Mouse (Mus musculus): ENCODE data around the gene Kmt5b. TPM values are rescaled to one million over a fixed set of nuclear protein-coding genes. Genes with fewer than 3 reads are reported as not detected.

Gene Kmt5b
- 10 to 100 TPM; 25.0 to 32.4 TPM for polyA plus RNA-seq (2017; shearing (Covaris generic))

DNA sequence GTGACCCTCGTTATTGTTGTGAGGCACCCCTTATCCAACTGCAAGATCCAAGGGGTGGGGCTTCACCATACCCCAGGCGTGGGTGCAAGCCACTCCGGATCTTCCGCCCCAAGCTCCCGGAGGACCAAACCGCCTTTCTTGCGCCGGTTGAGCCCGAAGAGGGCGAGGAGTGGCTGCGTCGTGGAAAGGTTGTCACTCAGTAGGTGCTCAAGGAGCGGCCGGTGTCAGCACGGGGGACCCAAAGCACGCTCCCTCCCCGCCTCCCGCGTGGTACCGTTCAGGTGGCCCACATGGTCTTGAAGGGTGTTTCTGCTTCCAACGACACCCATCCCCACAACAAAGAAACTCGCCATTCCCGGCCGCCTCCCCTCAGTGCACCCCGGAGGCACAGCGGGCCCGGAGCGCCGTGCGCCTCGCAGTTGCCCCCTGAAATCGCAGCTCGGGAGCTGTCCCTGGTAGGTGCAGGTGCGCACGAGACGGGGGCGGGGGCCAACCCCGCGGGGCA lies at the start of gene Kmt5b:
TSS of gene Kmt5b (plus strand) at position 146 of the 505 bp plus-strand sequence.
- no peak for ATAC-seq

DNA sequence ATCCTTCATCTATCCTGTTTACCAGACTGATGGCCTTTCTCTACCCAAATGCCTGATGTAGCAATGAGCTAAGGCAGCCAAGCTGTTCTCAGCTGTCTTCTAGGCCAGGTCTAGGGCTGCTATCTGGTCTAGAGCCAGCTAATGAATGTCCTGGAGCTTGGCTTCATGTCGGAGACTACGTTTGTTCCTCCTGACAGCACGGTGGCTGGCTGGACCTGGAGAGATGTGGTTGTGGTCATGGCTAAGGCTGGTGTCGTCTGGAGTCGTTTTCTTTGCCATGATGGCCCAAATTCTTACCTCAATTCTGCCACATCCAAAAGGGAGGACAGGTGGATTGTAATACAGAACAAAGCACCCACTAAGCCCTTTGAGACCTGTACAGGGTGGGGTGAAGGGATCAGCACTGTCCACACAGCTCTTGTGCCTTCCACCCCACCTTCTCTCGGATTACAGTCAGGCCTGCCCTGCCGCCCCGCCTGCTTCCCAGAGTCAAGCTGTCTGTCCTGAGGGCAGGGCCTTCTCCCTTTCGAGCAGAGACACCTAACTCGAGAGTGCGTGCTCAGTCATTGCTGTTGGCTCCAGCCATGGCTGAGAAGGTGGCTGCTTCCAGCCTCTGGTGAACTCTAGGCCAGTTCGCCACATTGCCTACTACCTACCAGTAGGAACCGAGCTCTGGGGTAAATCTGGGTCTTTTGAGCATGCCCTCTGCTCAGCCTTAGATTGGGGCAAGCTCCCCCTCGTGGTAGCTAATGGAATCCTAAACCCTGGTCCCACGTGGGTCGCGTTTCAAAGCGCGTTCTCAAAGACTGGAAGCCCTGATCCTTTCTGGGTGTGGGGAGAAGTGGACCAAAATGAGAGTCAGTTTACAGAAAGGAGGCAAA lies 48.5 kb upstream of the Kmt5b start:
- peak; percentile 82 for ATAC-seq

DNA sequence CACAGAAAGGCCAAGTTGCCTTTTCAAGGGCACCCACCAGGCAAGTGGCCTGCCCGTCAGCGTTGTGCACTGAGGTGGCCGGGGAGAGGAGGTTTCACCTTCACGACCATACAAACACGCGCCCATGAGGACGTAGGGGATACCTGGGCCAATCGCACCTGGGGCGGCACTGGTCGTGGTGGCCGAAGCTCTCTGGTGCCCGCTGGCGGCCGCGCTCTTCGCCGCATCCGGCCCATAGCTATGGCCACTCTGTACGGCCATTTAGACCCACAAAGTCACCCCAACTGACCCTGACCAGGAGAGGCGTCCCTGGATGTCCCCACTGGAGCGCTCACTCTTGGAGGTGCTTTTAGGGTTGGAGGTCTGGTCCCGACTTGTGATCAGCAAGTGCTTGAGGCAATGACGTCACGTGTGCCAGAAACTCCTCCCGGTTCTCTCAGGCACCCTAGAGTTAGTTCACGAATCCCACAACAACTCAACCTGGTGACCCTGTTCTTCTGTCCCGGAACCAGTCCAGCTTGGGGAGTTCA lies 47.8 kb upstream of the Kmt5b start:
- ATAC-seq, result peak; percentile 36

DNA sequence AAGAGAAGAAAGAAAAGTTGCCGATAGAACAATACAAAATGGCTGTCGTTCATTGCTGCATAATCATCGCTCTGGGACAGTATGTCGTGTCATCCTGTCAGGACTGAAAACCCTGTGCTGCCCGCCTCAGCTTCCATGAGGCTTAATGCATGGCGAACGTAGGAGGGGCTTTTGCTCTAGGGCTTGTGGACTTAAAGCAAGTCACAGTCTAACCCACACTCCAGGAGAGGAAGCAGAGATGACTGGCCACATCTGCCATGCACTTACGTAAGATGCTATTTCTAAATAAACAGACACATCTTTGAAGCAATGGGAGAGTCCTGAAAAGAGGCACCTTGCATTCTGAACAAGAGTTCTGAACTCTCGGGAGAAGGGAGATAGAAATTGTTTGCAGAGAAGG lies 44.1 kb upstream of the Kmt5b start:
- ATAC-seq, result no peak

DNA sequence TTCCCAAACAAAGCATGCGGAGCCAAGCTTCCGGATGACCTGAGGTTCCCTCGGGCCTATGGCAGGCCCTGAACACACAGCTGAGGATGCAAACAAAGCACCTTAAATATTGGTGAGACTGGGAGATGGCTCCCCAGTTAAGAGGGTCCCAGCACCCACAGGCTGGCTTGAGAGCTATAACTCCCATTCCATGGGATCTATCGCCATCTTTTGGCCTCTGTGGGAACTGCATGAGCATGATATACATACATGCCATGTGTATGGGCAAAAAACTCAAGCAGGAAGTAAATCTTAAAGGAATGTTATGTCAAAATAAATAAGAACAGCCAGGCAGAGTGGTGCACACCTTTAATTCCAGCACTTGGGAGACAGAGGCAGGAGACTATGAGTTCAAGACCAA lies 43.3 kb upstream of the Kmt5b start:
- ATAC-seq, result no peak

DNA sequence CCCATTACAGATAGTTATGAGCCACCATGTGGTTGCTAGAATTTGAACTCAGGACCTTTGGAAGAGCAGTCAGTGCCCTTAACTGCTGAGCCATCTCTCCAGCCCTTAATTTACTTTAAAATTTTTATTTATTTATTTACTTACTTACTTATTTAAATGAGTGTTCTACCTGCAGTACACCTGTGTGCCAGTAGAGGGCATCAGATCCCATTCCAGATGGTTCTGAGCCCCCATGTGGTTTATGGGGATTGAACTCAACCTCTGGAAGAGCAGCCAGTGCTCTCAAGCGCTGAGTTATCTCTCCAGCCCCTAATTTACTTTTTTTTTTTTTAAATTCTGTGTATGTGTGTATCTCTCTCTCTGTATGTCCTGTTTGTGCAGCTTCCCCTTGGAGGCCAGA lies 42.4 kb upstream of the Kmt5b start:
- ATAC-seq, result no peak

DNA sequence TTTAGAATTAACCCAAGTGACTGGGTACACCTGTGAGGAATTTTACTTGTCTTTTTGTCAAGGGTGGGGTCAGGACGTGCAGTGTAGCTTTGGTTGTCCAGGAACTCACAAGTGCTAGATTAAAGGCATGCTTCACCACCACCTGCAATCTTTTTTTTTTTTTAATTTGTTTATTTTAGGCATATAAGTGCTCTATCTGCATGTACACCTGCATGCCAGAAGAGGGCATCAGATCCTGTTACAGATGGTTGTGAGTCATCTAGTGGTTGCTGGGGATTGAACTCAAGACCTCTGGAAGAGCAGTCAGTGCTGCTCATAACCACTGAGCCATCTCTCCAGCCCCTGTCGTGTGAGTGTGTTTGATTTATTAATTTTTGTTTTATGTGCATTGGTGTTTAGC lies 38.3 kb upstream of the Kmt5b start:
- ATAC-seq, result no peak

DNA sequence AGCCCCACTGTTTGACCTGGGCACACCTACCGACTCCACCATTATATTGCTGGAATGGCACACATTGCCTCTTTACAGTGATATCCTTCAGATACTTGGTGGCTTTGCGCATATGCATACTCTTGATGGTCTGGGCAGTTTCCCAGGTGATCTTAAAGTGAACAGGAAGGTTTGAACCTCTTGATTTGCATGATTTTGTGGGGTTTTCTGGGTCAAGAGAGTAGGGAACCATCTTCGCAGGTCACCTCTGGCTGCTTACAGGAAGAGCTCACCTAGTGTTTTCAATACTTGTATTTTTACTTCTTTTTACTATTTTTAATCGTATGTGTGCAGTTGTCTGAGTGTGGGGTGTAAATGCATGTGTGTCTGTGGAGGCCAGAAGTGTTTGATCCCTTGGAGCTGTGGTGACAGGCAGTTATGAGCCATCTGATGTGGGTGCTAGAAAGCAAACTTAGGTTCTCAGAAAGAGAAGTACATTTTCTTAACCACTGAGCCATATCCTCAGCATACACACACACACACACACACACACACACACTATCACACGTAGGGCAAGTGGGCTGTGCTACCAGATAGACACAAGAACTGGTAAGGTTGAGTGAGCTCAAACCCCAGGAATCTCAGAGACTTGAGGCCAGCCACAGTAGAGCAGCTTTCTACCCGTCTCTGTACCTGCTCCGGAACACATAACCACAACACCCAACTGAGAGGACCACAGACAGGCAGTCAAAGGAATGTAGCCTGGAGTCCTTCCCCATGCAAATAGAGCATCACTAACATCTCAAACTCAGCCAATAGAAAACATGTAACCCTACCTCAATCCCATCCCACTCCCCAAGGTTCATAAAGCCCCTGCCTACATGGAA lies 36.2 kb upstream of the Kmt5b start:
- ATAC-seq, result no peak

DNA sequence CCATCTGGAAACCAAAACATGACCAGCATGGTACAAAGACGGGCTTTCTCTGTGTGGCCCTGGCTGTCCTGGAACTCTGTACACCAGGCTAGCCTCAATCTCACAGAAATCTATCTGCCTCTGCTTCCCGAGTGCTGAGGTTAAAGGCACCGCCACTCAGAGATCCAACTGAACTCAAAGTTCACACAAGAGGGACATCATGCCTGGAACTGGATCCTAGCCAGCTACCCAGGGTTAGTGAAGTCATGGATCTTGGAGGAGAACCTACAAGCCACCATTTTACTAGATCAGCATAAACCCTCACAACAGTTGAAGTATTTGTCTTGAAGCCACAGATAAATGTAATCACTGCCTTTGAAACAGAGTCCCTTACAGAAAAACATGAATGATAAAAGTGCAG lies 31.2 kb upstream of the Kmt5b start:
- ATAC-seq, result no peak

DNA sequence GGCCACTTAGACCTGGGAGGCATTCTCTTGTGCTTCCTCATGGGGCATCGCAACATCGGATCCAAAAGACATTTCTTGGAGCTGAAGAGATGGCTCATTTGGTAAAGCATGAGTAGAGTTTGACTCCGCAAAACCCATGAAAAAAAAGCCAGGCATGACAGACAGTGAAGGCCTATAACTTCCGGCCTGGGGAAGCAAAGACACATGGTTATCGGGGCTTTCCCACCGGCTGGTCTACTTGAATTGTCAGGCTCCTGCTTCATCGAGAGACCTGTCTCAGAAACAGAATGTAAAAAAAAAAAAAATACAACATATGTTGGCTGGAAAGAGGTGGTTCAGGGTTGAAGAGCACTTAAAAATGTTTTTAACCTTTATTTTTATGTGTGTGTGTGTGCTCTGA lies 27.6 kb upstream of the Kmt5b start:
- no peak for ATAC-seq

DNA sequence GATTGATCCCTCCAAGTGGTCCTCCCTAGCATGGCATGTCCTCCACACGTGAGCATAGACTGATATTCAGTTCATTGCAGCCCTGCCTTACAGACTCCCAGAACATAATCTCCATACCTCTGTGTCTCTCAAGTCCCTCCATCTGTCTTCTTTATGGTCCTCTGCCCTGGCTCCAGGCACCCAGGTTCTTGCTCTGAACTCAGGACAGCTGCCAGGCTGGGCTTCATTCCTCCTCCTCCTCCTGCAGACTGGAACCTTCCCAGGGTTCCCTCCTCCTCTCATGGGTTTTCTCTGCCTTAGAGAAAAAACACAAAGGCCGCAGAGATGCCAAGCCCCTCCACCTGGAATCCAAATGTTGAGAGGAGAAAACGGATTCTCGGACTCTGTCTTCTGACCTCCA lies 24.5 kb upstream of the Kmt5b start:
- ATAC-seq, result no peak

DNA sequence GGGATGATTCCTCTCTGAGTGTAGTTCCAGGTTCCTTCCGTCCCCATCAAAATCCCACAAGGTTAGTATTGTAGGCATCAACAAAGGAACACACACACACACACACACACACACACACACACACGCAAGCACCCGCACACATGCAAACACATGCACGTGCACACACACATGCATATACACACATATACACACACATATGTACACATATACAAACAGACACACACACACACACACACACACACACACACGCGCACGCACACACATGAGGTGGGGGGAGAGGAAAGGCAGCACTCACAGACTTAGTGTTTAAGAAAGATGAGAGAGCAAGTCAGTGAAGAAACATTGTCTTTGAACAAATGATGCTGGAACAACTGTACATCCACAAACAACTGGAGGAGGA lies 23.9 kb upstream of the Kmt5b start:
- no peak for ATAC-seq

DNA sequence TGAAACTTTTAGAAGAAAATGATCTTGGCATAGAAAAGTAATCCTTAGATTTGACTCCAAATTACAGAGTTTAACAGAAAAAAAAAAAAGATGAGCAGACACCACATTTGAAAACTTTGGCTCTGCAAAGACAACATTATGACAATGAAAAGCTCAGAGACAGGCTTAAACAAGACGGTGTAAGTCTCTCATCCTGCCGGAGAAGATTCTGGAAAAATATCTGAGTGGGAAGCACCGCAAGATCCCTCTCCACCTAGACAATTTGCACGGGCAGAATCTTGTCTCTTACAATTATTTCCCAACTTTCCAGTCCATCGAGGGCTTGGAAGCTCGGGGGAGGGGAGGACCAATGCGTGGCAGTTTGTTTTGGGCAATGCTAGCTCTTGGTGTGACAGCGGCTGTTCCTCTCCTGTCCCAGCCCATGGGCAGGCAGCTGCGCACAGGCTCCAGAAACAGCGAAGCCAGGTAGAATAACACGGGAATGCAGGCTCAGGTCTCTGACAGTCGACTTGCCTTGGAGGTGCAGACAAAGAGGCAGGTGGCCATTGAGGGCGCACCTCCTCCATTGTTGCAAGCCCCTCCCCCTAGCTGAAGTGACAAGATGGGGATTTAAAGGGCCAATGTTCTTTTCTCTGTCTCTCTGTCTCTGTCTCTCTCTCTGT lies 23.2 kb upstream of the Kmt5b start:
- ATAC-seq, result no peak

DNA sequence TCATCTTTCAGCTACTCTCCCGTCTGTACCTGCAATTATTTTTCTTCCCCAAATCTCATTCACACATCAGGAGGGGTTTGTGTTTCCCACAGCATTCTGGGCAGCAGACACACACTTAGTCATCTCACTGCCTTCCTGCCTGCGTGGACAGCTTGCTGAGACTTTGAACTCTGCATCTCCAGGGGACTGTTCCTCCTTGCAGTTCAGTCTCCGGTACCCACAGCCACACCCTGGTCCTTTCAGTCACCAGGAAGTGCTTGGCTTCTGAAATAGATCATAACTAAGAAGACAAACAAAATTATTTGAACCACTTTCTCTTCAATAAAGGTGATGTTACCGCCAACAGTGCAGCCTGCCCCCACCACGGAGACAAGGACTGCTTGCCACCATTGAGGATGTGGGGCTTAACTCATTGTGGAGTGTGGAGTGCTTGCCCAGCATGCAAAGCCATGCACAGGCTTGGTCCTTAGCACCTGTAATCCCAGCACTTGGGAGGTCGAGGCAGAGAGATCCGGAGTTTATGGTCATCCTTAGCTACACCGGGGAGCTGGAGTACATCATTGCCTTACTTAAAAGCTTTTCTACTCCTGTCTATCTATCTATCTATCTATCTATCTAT lies 14.5 kb upstream of the Kmt5b start:
- ATAC-seq, result no peak

DNA sequence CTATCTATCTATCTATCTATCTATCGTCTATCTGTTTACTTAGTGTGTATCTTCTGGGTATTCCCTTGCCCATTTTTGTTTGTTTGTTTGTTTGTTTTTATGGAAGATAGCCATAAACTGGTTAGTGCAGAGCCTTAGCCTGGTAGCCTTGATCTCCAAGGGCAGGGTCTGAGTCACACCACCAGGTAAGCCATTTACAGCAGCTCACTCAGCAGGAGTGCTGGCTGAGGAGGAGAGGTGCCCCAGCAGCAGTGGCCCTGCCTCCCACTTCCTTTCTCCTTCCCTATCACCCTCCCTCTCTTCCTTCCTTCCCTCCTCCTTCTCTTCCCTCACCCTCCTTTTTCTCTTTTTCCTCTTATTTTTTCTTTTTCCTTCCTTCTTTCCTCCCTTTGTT lies 14.0 kb upstream of the Kmt5b start:
- ATAC-seq, result no peak

DNA sequence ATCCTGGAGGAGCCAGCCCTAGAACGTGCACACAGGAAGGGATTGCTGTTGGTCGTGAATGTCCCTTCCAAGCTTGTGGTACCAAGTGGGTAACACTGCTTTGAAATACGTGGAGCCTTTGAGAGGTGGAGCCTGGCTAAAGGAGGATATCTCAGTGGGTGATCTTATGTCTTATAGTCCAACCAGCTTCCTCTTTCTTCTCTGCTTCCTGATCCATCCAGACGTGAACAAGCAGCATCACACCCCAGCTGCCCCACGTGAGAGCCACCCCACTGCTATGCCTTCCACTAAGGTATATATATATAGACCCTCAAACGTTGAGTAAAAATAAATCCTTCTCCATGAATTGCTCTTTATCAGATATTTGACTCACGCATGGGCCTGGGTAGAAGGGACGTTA lies 13.5 kb upstream of the Kmt5b start:
- ATAC-seq, result no peak

DNA sequence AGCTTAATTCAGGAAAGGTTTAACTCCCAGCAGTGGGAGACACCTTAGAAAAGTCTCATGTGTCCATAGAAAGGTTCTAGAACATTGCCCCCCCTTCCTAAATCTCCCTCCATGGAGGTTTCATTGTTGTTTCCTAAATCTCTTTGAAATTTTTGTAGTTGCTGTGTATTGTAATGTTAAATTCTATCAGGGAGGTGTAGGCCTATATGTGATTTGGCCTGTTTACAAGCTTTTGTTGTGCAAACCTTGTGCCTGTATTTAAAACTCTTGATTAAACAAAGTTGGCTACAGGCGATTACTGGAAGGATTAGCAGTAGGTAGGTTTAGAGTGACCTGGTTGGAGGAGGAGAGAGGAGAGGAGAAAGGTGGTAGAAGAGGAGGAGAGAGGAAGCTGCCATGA lies 9.4 kb upstream of the Kmt5b start:
- no peak for ATAC-seq

DNA sequence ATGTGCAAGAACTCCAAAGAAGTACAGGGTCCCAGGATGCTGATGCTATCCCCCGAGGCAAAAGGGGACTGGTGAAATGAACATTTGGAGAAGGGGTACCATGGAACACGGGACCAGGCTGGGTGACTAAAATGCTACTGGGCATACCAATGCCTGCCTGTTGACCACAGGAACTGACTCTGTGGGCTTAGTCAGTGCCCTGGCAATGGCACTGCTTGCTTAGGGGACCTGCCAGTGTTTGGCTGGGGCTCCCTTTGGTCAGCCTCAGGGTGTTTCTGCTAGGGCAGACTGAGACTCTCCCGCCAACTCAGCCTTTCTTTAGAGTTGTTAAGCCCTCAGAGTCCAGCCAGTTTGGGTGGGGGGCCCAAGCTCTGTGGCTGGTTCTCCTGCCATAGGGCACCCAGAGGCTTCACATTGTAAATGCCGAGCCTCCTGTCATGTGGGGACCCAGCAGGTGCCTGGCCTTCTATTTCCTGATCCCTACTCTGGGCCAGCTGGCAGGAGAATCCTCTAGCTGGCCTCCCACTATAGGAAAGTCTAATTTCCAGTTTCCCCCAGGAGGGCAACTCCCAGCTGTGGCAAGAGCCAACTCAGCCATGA lies 1.9 kb upstream of the Kmt5b start:
- no peak for ATAC-seq

DNA sequence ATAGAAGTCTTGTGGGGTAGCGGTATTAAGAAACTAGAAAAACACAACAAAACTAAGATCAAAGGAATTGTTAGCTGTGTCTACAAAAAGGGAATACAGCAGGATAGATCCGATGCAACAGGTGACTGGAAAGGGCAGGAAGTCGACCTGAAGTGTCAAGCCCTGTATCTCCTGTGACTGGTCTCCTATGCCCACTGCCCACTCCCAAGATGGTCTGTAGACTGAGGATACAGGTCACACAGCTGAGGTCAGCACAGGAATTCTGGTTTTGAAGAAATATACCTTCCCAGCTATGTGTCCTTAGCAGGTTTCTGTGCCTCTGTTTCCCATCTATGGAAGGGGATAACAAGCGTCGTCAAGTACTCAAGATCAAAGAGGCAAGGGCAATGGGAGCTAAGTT lies 843 bp upstream of the Kmt5b start:
- no peak for ATAC-seq

DNA sequence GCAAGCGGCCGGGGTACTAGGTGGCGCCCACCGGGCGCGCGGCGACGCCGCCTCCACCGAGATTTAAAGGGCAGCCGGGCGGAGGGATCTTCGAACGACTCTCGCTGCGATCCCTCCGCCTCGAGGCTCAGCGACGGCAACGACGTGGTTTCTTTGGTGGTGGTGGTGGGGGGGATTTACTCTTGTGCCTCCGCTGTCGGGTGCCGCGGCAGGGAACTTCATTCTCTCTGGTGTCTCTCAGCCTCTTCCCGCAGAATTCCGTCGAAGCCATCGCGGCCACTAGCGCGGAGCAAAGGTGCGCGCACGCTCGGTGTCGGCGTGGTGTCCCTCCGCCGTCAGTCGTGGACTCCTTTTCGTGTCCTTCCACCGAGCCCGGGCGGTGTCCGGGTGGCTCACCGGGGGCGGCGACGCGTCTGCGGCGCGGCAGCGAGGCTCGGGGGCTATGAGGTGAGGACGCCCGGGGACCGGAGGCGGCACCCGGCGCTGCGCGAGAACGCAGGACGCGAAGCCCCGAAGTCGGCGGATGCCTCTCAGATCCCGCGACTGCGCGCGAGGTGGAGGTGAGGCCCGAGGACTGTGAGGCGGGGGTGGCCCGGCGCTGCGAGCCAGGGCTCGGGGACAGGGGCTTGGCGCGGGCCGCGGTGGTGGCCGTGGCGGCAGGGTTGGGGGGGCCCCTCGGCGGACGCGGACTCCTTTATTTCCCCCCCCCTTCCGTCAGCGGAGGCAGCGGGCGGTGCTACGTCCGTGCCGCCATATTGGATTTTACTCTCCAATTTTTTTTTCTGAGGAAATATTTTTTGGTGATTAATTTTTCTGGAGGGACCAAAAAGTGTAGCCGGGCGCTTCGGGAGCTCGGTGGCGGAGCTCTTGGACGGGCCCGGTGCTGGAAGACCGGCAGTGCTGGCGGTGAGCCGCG lies 818 bp downstream of the Kmt5b start:
- no peak for ATAC-seq

Measured in activated CD4-positive, CD25-positive, alpha-beta regulatory T cell, adult 4 months (primary cell).